Mouse (Mus musculus): ENCODE data around the gene Pde6h. TPM values are rescaled to one million over a fixed set of nuclear protein-coding genes. Genes with fewer than 3 reads are reported as not detected.

Pde6h gene
- polyA plus RNA-seq, 1 experiment from 2014 or later = not detected

DNA sequence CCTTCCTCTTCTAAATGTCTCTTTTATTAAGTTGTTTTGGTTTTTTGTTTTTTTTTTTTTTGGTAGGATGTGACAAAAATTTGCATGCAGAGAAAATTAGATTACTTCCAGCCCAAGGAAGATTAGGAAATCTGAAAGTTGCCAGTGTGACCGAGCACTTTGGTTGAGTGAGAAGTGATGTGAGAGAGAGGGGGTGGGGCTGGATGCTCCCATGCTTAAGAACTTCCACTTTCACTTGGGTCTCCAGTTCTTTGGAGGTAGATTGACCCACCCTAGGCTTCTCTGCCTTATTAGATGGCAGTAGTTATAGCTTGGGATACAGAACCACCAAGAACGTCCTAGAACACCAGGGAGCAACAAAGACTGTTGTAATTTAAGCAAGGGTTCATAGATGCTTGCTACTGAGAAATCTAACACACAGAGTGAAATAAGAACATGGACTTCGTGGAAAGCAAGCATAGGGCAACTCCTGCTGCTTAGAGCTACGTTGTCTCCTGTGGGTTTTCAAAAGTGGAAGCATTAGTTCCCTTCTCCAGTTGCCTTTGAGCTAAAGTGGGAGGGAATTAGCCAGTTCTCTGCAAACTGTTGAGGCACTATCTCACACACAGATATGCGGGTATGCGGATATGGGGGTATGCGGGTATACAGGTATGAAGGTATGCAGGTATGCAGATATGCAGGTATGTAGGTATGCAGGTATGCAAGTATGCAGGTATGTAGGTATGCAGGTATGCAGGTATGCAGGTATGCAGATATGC, 93.8 kb downstream of the Pde6h start:
- Histone ChIP-seq H3K9me3 (no peaks in the 10 kb centered on the region), H3K4me3 (replicated peaks) (no peak overlapping the region), H3K27ac (no peak overlapping the region), H3K4me2 (replicated peaks) (no peak overlapping the region), H3K27me3 (no peaks in the 10 kb centered on the region), H3K4me1 (replicated peaks) (no peaks in the 10 kb centered on the region), H3K36me3 (no peaks in the 10 kb centered on the region), H3K9ac (replicated peaks) (no peak overlapping the region)
- 93% methylated on average over 7 of the region's 7 CpGs for WGBS
- ATAC-seq = no peak

Other genes starting within 250 kb of the Pde6h start
- 0.50 and 1.0 TPM in 2 replicates for gene Gucy2c, start 142.1 kb upstream of the Pde6h start, polyA plus RNA-seq (2015; fragmentation: Nextera tagmentation; extraction: Ambion mirVana)
- gene Hist4h4, start 119.4 kb upstream of the Pde6h start, polyA plus RNA-seq (2015; fragmentation: Nextera tagmentation; extraction: Ambion mirVana) = 1.1 TPM in 2 replicates
- 113 and 121 TPM in 2 replicates for gene H2afj, start 115.6 kb upstream of the Pde6h start, polyA plus RNA-seq (2015; fragmentation: Nextera tagmentation; extraction: Ambion mirVana)
- gene BC049715, start 96.2 kb upstream of the Pde6h start, polyA plus RNA-seq (2015; fragmentation: Nextera tagmentation; extraction: Ambion mirVana) = 1.4 and 1.7 TPM in 2 replicates
- 89.8 and 92.5 TPM in 2 replicates for gene Wbp11, start 95.6 kb upstream of the Pde6h start, polyA plus RNA-seq (2015; fragmentation: Nextera tagmentation; extraction: Ambion mirVana)
- gene Smco3, start 88.4 kb upstream of the Pde6h start, polyA plus RNA-seq (2015; fragmentation: Nextera tagmentation; extraction: Ambion mirVana) = 0.35 and 0.40 TPM in 2 replicates
- 0.08 and 0.16 TPM in 2 replicates for gene Art4, start 66.1 kb upstream of the Pde6h start, polyA plus RNA-seq (2015; fragmentation: Nextera tagmentation; extraction: Ambion mirVana)
- 2.7 TPM in 2 replicates for gene Mgp, start 48.0 kb upstream of the Pde6h start, polyA plus RNA-seq (2015; fragmentation: Nextera tagmentation; extraction: Ambion mirVana)
- not detected in 2 replicates for gene Erp27, start 1.7 kb upstream of the Pde6h start, polyA plus RNA-seq (2015; fragmentation: Nextera tagmentation; extraction: Ambion mirVana)
- 12.0 and 13.0 TPM in 2 replicates for gene Arhgdib, start 18.1 kb downstream of the Pde6h start, polyA plus RNA-seq (2015; fragmentation: Nextera tagmentation; extraction: Ambion mirVana)
- 2.3 and 2.8 TPM in 2 replicates for gene Rerg, start 246.7 kb downstream of the Pde6h start, polyA plus RNA-seq (2015; fragmentation: Nextera tagmentation; extraction: Ambion mirVana)

Data from midbrain, embryonic 13.5 days (tissue).